Mouse (Mus musculus): Measurements from ENCODE around the gene Arhgap28. TPM values are rescaled to one million over a fixed set of nuclear protein-coding genes. Genes with fewer than 3 reads are reported as not detected.
A peak's percentile ranks its signal among the peaks of the same experiment; 100 is the strongest.

Arhgap28 gene
- polyA plus RNA-seq, 1 experiment from 2014 or later = 58.2 TPM

- H3K9me3 ChIP-seq (replicated peaks) = no peaks in the 10 kb centered on the region
- peaks cover 52% of the 10 kb centered on the region for H3K4me1 ChIP-seq
- H3K4me3 ChIP-seq = peak overlapping the region; percentile 84
- 2% methylated on average over 10 of the region's 10 CpGs for WGBS
- DNase-seq (ENCODE audit: low spot score) = peak; percentile 52
- H3K27me3 ChIP-seq (ENCODE audit: low read depth, poor library complexity, severe bottlenecking) = no peaks in the 10 kb centered on the region
- no peaks in the 10 kb centered on the region for H3K36me3 ChIP-seq
- peak overlapping the region; percentile 96 for H3K27ac ChIP-seq
These were observed 836 bp upstream of the Arhgap28 start for GRCm38 (mm10) chr17:68004581-68005330.

- H3K9me3 ChIP-seq (replicated peaks) = no peaks in the 10 kb centered on the region
- 35% methylated on average over 17 of the region's 17 CpGs for WGBS
- DNase-seq (ENCODE audit: low spot score) = no peak
- peak overlapping the region; percentile 96 for H3K27ac ChIP-seq
- H3K36me3 ChIP-seq = no peaks in the 10 kb centered on the region
- peak overlapping the region; percentile 84 for H3K4me3 ChIP-seq
- peaks cover 66% of the 10 kb centered on the region for H3K4me1 ChIP-seq
- no peaks in the 10 kb centered on the region for H3K27me3 ChIP-seq (ENCODE audit: low read depth, poor library complexity, severe bottlenecking)
These were observed 1.0 kb downstream of the Arhgap28 start for GRCm38 (mm10) chr17:68002608-68003595.

GRCm38 (mm10) chr17:67999801-68000200 is 4.1 kb downstream of the Arhgap28 start:
- Histone ChIP-seq H3K27ac (peak overlapping the region; percentile 82), H3K9me3 (replicated peaks) (no peaks in the 10 kb centered on the region), H3K4me3 (0 out of 2 replicates have a peak overlapping the region, but pooled peaks have one; percentile 19), H3K27me3 (ENCODE audit: low read depth, poor library complexity, severe bottlenecking) (no peaks in the 10 kb centered on the region), H3K36me3 (no peaks in the 10 kb centered on the region), H3K4me1 (peaks cover 88% of the 10 kb centered on the region)
- peak; percentile 41 for DNase-seq (ENCODE audit: low spot score)
- WGBS = 13% methylated on average over 8 of the region's 8 CpGs

DNA sequence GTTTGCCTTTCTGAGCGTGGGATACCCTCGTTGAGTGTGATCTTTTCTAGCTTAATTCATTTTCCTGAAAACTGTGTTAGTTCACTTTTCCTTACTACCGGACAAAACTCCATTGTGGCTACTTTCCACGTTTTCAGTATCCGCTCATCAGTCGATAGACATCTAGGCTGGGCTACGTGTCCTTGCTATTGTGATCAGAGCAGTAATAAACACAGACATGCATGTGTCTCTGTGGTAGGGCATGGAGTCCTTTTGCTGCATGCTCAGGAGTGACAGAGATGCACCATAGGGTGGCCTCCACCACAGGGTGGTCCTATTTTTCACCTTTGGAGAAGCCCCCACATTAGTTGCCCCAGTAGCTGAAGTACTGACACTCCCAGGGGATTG is 7.2 kb downstream of the Arhgap28 start:
- H3K27me3 ChIP-seq (ENCODE audit: low read depth, poor library complexity, severe bottlenecking) = no peaks in the 10 kb centered on the region
- no peak for DNase-seq (ENCODE audit: low spot score)

DNA sequence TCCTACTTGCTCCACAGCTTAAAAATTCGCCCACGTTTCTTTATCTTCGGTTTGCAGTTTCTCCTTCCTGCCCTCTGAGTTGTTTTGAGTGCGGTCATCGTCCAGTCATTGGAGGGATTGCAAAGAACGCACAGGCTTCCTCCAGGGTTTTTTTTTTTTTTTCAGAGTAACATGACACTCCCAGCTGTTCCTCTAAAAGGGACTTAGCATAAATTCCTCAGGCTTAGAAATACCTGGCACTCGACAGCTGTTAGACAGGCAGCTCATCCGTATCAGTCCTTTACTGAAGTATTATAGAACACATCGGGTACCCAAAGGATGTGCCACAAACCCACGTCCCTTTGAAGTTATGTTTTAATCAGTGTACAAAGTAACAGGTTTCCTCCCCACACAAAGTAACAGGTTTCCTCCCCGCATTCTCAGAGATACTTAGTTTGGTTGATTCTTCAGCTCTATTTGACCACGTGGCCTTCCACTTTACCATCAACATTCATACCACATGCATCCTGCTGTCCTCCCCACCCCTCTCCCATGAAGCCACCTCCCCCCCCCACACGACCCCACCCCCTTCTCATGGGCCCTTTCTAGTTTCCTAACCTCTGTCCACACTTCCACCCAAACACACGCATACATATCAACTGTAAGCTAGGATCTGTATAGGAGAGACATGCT is 7.7 kb downstream of the Arhgap28 start:
- Histone ChIP-seq H3K27ac (peak overlapping the region; percentile 48; the same call in 1 of the 2 replicates), H3K4me3 (peak overlapping the region; percentile 14), H3K9me3 (replicated peaks) (no peaks in the 10 kb centered on the region), H3K27me3 (ENCODE audit: low read depth, poor library complexity, severe bottlenecking) (no peaks in the 10 kb centered on the region), H3K4me1 (peaks cover 61% of the 10 kb centered on the region), H3K36me3 (peaks cover 6% of the 10 kb centered on the region)
- no peak for DNase-seq (ENCODE audit: low spot score)
- WGBS = 13% methylated on average over 14 of the region's 14 CpGs

More for the DNA sequence above, 7.2 kb downstream of the Arhgap28 start:
- H3K4me3 ChIP-seq = no peak overlapping the region
- peaks cover 6% of the 10 kb centered on the region for H3K36me3 ChIP-seq
- 0 out of 2 replicates have a peak overlapping the region, but pooled peaks have one; percentile 10 for H3K27ac ChIP-seq
- peaks cover 66% of the 10 kb centered on the region for H3K4me1 ChIP-seq
- H3K9me3 ChIP-seq (replicated peaks) = no peaks in the 10 kb centered on the region
- 81% methylated on average over 7 of the region's 7 CpGs for WGBS

- Histone ChIP-seq H3K27ac (peak overlapping the region; percentile 48; the same call in 1 of the 2 replicates), H3K4me3 (peak overlapping the region; percentile 14; the same call in 1 of the 2 replicates), H3K9me3 (replicated peaks) (no peaks in the 10 kb centered on the region), H3K27me3 (ENCODE audit: low read depth, poor library complexity, severe bottlenecking) (no peaks in the 10 kb centered on the region), H3K4me1 (peaks cover 55% of the 10 kb centered on the region), H3K36me3 (peaks cover 6% of the 10 kb centered on the region)
- 85% methylated on average over 2 of the region's 2 CpGs for WGBS
- DNase-seq (ENCODE audit: low spot score) = no peak
These were observed 8.6 kb downstream of the Arhgap28 start for GRCm38 (mm10) chr17:67995277-67995819.

- no peak for DNase-seq (ENCODE audit: low spot score)
- Histone ChIP-seq H3K4me1 (peaks cover 55% of the 10 kb centered on the region), H3K27me3 (ENCODE audit: low read depth, poor library complexity, severe bottlenecking) (no peaks in the 10 kb centered on the region), H3K9me3 (replicated peaks) (no peaks in the 10 kb centered on the region), H3K4me3 (no peak overlapping the region), H3K36me3 (peaks cover 6% of the 10 kb centered on the region), H3K27ac (no peak overlapping the region)
- WGBS = 72% methylated on average over 7 of the region's 7 CpGs
These were observed 9.1 kb downstream of the Arhgap28 start for GRCm38 (mm10) chr17:67994861-67995260.

GRCm38 (mm10) chr17:67993371-67994045 is 10.4 kb downstream of the Arhgap28 start:
- 86% methylated on average over 2 of the region's 2 CpGs for WGBS
- Histone ChIP-seq H3K9me3 (replicated peaks) (no peaks in the 10 kb centered on the region), H3K4me1 (peaks cover 58% of the 10 kb centered on the region), H3K27ac (no peak overlapping the region), H3K36me3 (peaks cover 6% of the 10 kb centered on the region), H3K4me3 (no peak overlapping the region), H3K27me3 (ENCODE audit: low read depth, poor library complexity, severe bottlenecking) (no peaks in the 10 kb centered on the region)
- DNase-seq (ENCODE audit: low spot score) = no peak

DNA sequence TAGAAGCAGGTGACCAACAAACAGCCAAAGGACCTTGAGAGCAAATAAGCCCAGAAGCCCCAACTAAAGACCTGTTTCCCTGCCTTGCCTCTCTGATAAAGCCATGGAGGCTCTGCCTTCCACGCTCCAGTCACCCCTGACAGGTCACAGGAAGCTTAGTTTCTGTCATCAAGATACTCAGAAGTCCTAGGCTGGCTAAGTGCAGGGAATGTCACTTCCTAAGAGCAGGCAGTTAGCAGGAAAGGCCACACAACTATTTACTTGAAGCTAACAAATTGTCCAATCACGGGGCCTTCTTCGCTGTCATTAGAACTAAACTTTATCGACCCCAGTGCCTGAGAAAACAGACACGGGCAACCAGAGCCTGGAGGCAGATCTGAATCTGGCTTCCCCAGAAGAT is 14.2 kb downstream of the Arhgap28 start:
- H3K27me3 ChIP-seq (ENCODE audit: low read depth, poor library complexity, severe bottlenecking) = no peaks in the 10 kb centered on the region
- H3K4me3 ChIP-seq = peak overlapping the region; percentile 13; the same call in 1 of the 2 replicates

DNA sequence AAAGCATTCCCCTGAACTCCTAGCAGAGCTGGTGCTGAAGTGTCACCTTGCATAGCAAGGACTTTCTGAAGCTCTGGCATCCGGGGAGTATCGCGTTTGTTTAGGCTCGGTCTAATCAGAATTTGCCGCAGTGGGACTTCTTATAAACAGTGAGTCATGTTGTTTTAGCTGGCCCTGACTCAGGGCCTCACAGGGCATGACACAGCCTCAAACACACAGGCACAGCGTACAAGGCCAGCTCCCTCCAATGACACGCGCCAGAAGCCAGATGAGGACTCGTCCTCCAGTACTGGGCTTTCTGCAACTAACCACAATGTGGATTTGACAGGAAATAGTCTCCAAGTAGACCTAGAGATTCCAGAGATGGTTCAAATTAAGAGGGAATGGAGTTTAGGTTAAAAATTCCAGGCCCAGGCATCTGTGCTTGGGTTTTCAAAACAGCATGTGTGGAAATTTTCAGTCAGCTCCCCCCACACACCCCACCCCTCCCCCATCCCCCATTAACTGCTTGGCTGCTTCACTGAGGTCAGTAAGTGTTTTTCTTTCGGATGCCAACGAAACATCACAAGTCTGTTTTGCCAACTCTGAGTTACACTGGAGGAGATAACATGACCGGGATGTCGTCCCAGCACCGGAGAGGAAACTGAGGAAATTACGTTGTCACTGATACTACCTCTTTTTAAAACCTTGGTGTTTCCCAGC is 14.8 kb downstream of the Arhgap28 start:
- peaks cover 13% of the 10 kb centered on the region for H3K36me3 ChIP-seq
- WGBS = 18% methylated on average over 15 of the region's 15 CpGs
- no peaks in the 10 kb centered on the region for H3K9me3 ChIP-seq (replicated peaks)
- H3K4me1 ChIP-seq = peaks cover 36% of the 10 kb centered on the region
- no peaks in the 10 kb centered on the region for H3K27me3 ChIP-seq (ENCODE audit: low read depth, poor library complexity, severe bottlenecking)
- H3K4me3 ChIP-seq = peak overlapping the region; percentile 13; the same call in 1 of the 2 replicates
- H3K27ac ChIP-seq = peak overlapping the region; percentile 61; the same call in 1 of the 2 replicates
- peak; percentile 51 for DNase-seq (ENCODE audit: low spot score)

More for the DNA sequence above, 14.2 kb downstream of the Arhgap28 start:
- Histone ChIP-seq H3K9me3 (replicated peaks) (no peaks in the 10 kb centered on the region), H3K4me1 (peaks cover 36% of the 10 kb centered on the region), H3K36me3 (peaks cover 13% of the 10 kb centered on the region), H3K27ac (peak overlapping the region; percentile 61; the same call in 1 of the 2 replicates)
- no peak for DNase-seq (ENCODE audit: low spot score)
- 27% methylated on average over 5 of the region's 5 CpGs for WGBS

GRCm38 (mm10) chr17:67985532-67985931 is 18.4 kb downstream of the Arhgap28 start:
- Histone ChIP-seq H3K27me3 (ENCODE audit: low read depth, poor library complexity, severe bottlenecking) (no peaks in the 10 kb centered on the region), H3K27ac (no peak overlapping the region), H3K4me3 (no peak overlapping the region), H3K4me1 (peaks cover 44% of the 10 kb centered on the region), H3K36me3 (peaks cover 6% of the 10 kb centered on the region), H3K9me3 (replicated peaks) (no peaks in the 10 kb centered on the region)
- 5% methylated on average over 4 of the region's 4 CpGs for WGBS
- no peak for DNase-seq (ENCODE audit: low spot score)
